Mouse (Mus musculus): ENCODE results near the gene Gm47955.
"Not testable (repeated sequence)": the region's sequence is repeated elsewhere in the genome, so short reads cannot be mapped to it uniquely, and the experiment has no call there.

The Gm47955 gene

DNA sequence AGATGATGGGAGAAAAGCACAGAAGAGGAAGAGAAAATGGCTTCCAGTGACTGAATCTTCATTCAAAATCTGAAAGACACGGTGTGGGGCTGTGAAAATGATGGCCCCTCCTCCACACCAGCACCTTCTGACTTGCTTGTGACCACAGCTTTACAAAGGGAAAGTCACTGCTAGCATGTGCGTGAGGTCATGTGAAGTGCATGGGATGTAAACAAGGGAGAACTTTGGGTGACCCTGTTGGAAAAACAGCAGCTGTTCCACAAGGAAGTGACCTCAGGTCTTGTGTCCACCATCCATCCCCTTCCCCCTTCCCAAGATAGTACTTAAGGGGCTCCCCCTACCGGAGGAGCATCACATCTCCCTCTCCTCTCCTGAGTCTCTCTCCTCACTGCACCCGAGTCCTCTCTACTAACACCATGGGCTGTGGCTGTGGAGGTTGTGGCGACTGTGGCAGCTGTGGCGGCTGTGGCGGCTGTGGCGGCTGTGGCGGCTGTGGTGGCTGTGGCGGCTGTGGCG lies at the start of gene Gm47955:
Gm47955 (plus strand) TSS at position 417 of the 516 bp plus-strand sequence.
- DNase-seq (ENCODE audit: inconsistent age in 2 of 2, low spot score in 1 of 2), result no peak

DNA sequence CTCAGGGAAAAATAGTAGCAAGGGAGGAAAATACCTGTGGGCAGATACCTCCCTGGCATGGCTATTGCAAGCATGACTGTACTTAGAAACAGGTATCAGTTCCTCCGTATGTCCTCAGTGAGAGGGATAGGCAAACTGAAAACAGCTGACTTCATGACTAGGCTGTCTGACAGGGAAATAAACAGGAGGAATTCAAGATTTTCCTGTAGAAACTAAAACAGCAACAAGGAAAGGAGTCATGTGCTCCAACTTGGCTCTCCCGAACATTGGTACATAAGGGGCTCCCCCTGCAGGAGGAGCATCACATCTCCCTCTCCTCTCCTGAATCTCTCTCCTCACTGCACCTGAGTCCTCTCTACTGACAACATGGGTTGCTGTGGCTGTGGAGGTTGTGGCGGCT lies 47.1 kb upstream of the Gm47955 start, which contains the start of gene A030005L19Rik:
A030005L19Rik (plus strand) TSS at position 301 of the 400 bp plus-strand sequence.
- no peak for DNase-seq (ENCODE audit: inconsistent age in 2 of 2, low spot score in 1 of 2)

DNA sequence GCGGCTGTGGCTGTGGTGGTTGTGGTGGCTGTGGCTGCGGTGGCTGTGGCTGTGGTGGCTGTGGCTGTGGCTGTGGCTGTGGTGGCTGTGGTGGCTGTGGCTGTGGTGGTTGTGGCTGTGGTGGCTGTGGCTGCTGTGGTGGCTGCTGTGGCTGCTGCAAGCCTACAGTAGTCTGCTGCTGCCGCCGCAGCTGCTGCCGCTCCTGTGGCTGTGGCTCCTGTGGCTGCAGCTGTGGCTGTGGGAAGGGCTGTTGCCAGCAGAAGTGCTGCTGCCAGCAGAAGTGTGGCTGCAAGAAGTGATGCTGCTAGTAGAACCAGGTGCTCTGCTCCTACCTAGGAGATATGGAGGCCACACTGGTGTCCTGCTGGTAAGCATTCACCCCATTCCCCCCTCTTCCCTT lies 46.7 kb upstream of the Gm47955 start:
- DNase-seq (ENCODE audit: inconsistent age in 2 of 2, low spot score in 1 of 2), result not testable (repeated sequence)

GRCm38 (mm10) chr1:82924650-82925049 lies 35.4 kb upstream of the Gm47955 start, which contains the start of gene A030014E15Rik:
Gene A030014E15Rik (plus strand): TSS chr1:82924917.
- DNase-seq (ENCODE audit: inconsistent age in 2 of 2, low spot score in 1 of 2), result no peak

DNA sequence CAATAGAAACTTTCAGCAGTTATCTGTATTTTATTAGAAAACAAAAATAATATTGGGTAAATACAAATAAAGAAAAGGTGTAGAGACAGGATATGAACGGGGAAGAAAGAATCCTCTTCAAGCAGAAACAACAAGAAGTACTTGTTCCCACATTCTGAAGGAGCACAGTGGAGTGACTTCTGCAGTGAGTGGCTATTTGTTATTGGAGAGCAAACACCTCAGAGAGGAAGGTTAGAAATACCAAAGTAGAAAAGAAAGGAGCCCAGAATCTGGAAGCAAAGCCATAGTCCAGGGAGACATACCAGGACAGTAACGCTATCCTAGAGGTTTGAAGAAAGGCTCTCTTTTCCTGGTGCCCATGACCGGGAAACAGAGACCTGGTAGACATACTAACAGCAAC lies 29.5 kb upstream of the Gm47955 start:
- not testable (repeated sequence) for DNase-seq (ENCODE audit: inconsistent age in 2 of 2, low spot score in 1 of 2)

- DNase-seq (ENCODE audit: inconsistent age in 2 of 2, low spot score in 1 of 2), result not testable (repeated sequence)
Observed at GRCm38 (mm10) chr1:82931326-82931725, 28.8 kb upstream of the Gm47955 start, which contains the start of gene Gm6217. Gene Gm6217 (minus strand): TSS chr1:82931399.

GRCm38 (mm10) chr1:82938666-82939065 lies 21.4 kb upstream of the Gm47955 start:
- DNase-seq (ENCODE audit: inconsistent age in 2 of 2, low spot score in 1 of 2), result no peak

- DNase-seq (ENCODE audit: inconsistent age in 2 of 2, low spot score in 1 of 2), result not testable (repeated sequence)
Observed at GRCm38 (mm10) chr1:82942505-82942904, 17.6 kb upstream of the Gm47955 start.

DNA sequence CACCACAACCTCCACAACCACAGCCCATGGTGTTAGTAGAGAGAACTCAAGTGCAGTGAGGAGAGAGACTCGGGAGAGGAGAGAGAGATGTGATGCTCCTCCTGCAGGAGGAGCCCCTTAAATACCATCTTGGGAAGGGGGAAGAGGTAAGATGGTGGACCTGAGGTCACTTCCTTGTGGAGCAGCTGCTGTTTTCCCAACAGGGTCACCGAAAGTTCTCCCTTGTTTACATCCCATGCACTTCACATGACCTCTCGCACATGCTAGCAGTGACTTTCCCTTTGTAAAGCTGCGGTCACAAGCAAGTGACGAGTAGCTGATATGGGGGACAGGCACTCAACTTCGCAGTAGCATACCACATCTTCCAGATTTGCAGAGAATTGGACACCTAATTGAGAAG lies 16.8 kb upstream of the Gm47955 start, which contains the start of gene A030003K21Rik:
A030003K21Rik (minus strand) TSS at position 94 of the 400 bp plus-strand sequence.
- DNase-seq (ENCODE audit: inconsistent age in 2 of 2, low spot score in 1 of 2), result not testable (repeated sequence)

GRCm38 (mm10) chr1:82946029-82946428 lies 14.1 kb upstream of the Gm47955 start:
- DNase-seq (ENCODE audit: inconsistent age in 2 of 2, low spot score in 1 of 2), result not testable (repeated sequence)

DNA sequence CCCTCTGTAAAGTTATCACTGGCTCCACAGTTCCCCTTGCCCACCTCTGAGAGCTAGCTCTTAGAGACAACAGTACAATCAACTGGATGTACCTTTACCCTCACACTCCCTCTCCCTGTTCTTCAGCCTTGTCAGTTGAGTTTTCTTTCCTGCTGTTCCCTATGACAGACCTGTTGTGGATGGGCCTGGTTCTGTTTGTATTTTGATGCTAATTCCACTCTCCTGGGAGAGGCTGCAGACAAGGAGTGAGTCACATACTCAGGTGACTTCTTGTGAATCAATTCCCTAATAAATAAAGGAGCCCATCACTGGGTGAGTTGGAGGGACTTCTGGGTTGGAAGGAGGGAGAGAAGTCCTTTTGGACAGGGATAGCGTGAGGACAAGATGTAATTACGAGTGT lies 11.5 kb upstream of the Gm47955 start:
- no peak for DNase-seq (ENCODE audit: inconsistent age in 2 of 2, low spot score in 1 of 2)

- DNase-seq (ENCODE audit: inconsistent age in 2 of 2, low spot score in 1 of 2), result not testable (repeated sequence)
Observed at GRCm38 (mm10) chr1:82955913-82956312, 4.2 kb upstream of the Gm47955 start, which contains the start of gene Gm7544. Gene Gm7544 (minus strand): TSS chr1:82956013.

GRCm38 (mm10) chr1:82966413-82966812 lies 6.3 kb downstream of the Gm47955 start:
- no peak for DNase-seq (ENCODE audit: inconsistent age in 2 of 2, low spot score in 1 of 2)

- DNase-seq (ENCODE audit: inconsistent age in 2 of 2, low spot score in 1 of 2), result peak; percentile 62 to 79
Observed at GRCm38 (mm10) chr1:82972046-82972445, 12.0 kb downstream of the Gm47955 start.

- DNase-seq (ENCODE audit: inconsistent age in 2 of 2, low spot score in 1 of 2), result peak in 1 of 2 experiments; percentile 35
Observed at GRCm38 (mm10) chr1:82973244-82973643, 13.2 kb downstream of the Gm47955 start.

DNA sequence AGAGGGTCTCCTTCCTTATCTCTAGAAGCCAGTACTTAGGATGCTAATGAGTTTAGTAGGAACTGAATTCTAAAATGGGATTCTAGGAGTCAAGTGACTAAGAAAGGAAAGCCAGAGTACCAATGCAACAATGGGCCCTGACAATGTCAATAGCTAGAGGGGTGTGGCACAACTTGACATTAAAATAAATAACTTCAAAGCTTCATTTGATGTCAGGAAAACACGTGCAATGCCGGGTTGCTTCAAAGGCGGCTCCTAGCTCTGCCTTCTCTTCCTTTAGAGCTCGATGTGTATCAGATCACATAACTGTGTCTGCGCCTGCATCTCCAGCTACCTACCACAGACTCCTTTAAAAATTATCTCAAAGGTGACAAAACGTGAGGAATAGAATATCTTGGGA lies 13.8 kb downstream of the Gm47955 start:
- DNase-seq (ENCODE audit: inconsistent age in 2 of 2, low spot score in 1 of 2), result no peak

DNA sequence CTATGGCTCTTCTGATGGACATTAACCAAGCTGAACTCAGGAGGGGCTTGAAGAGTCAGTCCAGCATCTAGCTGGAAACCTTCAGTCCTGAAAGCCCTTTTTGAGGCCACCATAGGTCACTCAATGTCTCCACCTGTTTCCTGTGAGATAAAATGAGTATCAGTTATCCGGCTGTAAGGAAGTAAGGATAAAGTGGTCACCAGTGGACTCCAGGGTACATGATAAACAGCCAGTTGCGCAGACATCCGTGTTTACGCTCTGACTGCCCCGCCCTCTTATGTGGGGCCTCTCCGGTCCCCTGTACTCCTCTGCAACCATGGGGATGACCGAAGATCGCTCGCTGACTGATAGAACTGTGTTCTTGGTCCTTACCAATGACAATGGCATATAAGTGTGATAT lies 14.3 kb downstream of the Gm47955 start:
- peak in 1 of 2 experiments; percentile 36 for DNase-seq (ENCODE audit: inconsistent age in 2 of 2, low spot score in 1 of 2)

GRCm38 (mm10) chr1:82975750-82976149 lies 15.7 kb downstream of the Gm47955 start:
- DNase-seq (ENCODE audit: inconsistent age in 2 of 2, low spot score in 1 of 2), result peak in 1 of 2 experiments; percentile 52

DNA sequence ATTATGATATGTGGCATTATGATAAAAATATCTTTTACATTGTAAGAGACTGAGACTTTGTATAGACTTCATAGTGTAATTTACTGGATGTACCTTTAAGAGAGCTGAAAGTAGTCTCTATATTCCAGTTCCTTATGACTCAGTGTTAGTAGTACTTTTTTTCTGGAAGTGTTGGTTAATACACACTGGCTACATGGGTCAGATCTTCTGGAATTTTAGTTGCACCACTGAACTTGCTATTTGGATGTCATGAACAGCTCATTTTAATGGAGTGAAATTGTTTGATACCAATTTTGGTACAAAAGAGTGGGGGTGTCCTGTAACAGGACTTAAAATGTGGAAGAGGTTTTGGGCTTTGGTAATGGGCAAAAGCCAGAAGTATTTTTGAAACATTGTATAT lies 17.8 kb downstream of the Gm47955 start:
- no peak for DNase-seq (ENCODE audit: inconsistent age in 2 of 2, low spot score in 1 of 2)

DNA sequence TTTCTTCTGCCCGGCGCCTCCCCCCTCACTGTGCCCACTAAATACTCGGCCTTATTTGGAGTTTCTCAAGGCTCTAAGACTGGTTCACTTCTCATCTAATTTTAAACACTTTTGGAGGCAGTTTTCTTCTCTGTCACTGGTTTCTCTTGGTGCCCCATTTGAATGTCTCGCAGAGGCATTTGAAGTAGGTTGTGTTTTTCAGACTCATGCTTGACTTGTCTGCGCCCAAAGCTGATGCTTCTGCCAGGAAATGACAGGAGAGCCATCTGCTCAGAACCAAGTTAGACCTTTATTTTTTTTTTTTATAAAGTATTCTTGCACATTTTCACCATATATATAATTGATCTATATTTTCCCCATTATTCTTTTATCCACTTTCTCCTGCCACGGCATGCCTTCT lies 26.7 kb downstream of the Gm47955 start:
- DNase-seq (ENCODE audit: inconsistent age in 2 of 2, low spot score in 1 of 2), result no peak

GRCm38 (mm10) chr1:82987530-82988198 lies 27.6 kb downstream of the Gm47955 start:
- peak in 1 of 2 experiments; percentile 90 for DNase-seq (ENCODE audit: inconsistent age in 2 of 2, low spot score in 1 of 2)

DNA sequence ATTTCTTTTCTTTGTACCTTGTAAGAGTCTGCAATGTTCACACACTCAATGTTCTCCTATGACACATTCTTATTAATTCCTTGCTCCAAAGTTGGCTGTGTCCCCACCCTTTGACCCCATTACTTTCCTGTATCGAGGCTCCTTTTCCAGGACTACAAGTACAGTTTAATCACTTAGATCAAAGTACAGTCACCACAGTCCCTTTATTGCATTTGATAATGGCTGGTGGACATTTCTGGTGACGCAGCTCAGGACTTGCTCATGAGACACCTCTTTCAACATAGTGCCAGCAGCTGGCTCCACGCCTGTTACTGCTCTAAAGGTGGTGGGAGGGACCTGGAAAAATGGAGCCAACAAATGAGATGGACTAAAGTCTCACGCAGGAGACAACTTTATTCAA lies 31.0 kb downstream of the Gm47955 start:
- no peak for DNase-seq (ENCODE audit: inconsistent age in 2 of 2, low spot score in 1 of 2)
